Mouse (Mus musculus) heart, postnatal 25 days (tissue): ENCODE results near the gene Gmpr2. TPM values are rescaled to one million over a fixed set of nuclear protein-coding genes. Genes with fewer than 3 reads are reported as not detected.

Source experiments
- DNase-seq: peaks from one replicate; pipeline ENCODE4 v3.0.0; 2022; ENCODE audit warnings: low spot score
- intact Hi-C: fragments of 180-260 bp; cut with DNase I; formaldehyde crosslinking; loops from one replicate; pipeline ENCODE4 v1.15.1; 2025
- total RNA-seq, 2 experiments: library from RNA; stranded (reverse); gene quantifications; 2 replicates each; pipeline ENCODE4 v1.2.3; 2021

Gene Gmpr2
- total RNA-seq, 2 experiments from 2014 or later = 8.9 to 11.2 TPM

GRCm38 (mm10) chr14:55671486-55671832 lies 282 bp upstream of the Gmpr2 start:
- intact Hi-C loops = loop anchor here (5.0 kb wide), 1 partner anchor 34 kb away; the partner anchor contains the start of genes Gm49378 and Ipo4
- DNase-seq = no peak

- no peak for DNase-seq
- intact Hi-C loops = loop anchor here (5.0 kb wide), 1 partner anchor 35 kb away; the partner anchor contains the start of genes Gm49378 and Ipo4
Measured at GRCm38 (mm10) chr14:55672741-55673060, 960 bp downstream of the Gmpr2 start.

- DNase-seq = no peak
- intact Hi-C loops = no loop called here
Measured at GRCm38 (mm10) chr14:55677615-55678014, 5.9 kb downstream of the Gmpr2 start.

GRCm38 (mm10) chr14:55681160-55682117 lies 9.7 kb downstream of the Gmpr2 start, which contains the start of gene Tinf2:
TSS of gene Tinf2 (minus strand) at chr14:55681820.
- peak; percentile 87 for DNase-seq

GRCm38 (mm10) chr14:55682118-55682493 lies 10.4 kb downstream of the Gmpr2 start:
- DNase-seq = no peak
- intact Hi-C loops = loop anchor here (1.0 to 2.0 kb wide), 2 partner anchors 39 to 63 kb away; partner anchors contain the start of genes Dhrs1 and Nop9

More at GRCm38 (mm10) chr14:55681160-55682117, 9.7 kb downstream of the Gmpr2 start, which contains the start of gene Tinf2:
- intact Hi-C loops = loop anchor here (1.0 to 2.0 kb wide), 2 partner anchors 39 to 64 kb away; partner anchors contain the start of genes Dhrs1 and Nop9

DNA sequence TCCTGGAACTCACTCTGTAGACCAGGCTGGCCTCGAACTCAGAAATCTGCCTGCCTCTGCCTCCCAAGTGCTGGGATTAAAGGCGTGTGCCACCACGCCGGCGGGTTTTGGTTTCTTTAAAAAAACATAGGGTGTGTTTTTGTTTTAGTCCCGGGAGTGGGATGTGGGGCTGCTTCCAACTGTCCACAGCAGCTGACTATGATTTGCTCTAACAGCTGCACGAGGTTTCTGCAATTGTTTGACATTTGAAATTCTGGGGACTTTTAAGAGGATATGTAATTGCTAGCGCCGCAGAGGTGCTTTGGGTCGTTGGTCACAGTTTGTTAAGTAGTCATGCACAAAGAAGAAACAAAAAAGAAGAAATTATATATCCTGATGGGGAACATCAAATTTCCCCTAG lies 17.7 kb downstream of the Gmpr2 start:
- intact Hi-C loops = no loop called here
- DNase-seq = no peak

GRCm38 (mm10) chr14:55697226-55697625 lies 25.5 kb downstream of the Gmpr2 start:
- no peak for DNase-seq
- intact Hi-C loops = no loop called here

DNA sequence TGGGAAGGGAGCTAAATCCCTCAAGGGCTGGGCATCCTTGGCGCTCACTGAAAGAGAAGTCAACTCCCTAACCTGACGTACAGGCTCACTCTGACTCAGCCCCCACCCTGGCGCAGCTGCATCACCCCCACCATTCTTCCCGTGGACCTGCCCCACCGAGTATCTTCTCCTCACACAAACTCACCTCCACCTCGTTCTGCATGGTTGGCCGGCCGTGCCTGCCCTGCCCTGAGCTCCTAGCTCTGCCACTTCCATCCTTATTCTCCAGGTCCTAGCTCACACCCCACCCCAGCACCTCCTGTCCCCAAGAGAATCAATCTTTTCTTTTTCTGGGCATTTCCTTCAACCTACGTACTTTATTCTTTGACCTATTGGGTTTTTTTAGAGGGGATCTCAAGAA lies 29.4 kb downstream of the Gmpr2 start:
- DNase-seq = no peak
- intact Hi-C loops = no loop called here

DNA sequence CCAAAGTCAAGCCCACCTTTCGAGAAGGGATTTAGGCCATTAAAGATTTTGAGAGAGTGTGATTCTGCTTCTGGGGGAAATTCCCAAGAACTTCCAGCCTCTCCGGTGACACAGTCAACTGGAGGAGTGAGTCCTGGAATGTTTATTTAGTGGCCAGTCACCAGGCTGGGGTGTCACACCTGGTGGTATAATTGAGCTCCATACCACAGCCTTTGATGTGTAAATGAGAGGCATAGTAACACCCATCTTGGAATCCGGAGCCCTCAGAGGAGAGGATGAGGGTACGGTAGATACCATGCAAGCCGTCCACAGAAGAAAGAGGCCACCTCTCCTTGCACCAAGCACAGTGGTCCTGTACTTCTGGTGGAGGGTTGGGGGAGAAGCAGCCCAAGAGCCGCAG lies 31.0 kb downstream of the Gmpr2 start:
- no peak for DNase-seq
- intact Hi-C loops = no loop called here

- intact Hi-C loops = no loop called here
Measured at GRCm38 (mm10) chr14:55706051-55706600, 34.4 kb downstream of the Gmpr2 start.

GRCm38 (mm10) chr14:55707397-55707796 lies 35.7 kb downstream of the Gmpr2 start:
- intact Hi-C loops = no loop called here

More at GRCm38 (mm10) chr14:55706051-55706600, 34.4 kb downstream of the Gmpr2 start:
- no peak for DNase-seq

GRCm38 (mm10) chr14:55709509-55709908 lies 37.8 kb downstream of the Gmpr2 start:
- no peak for DNase-seq
- intact Hi-C loops = no loop called here

More at GRCm38 (mm10) chr14:55707397-55707796, 35.7 kb downstream of the Gmpr2 start:
- DNase-seq = no peak

DNA sequence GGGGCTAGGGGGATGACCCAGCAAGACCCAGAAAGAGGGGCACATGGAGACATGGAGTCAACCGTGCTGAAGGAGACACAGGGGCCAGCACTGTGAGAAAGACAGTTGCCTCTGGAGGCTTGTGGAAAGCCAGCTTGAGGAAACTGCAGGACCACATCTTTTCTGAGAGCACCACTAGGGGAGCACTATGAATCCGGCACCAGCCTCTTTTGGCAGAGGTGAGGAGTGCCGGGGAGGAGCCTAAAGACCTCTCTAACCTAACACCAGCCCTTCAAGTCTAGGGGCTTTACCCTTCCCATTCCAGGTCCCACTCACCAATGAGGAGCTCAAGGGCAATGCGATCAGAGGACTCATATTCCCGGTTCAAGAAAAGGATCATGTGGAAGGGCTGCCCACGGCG lies 40.0 kb downstream of the Gmpr2 start:
- DNase-seq = no peak
- intact Hi-C loops = no loop called here

- intact Hi-C loops = no loop called here
- DNase-seq = no peak
Measured at GRCm38 (mm10) chr14:55713007-55713728, 41.4 kb downstream of the Gmpr2 start.

DNA sequence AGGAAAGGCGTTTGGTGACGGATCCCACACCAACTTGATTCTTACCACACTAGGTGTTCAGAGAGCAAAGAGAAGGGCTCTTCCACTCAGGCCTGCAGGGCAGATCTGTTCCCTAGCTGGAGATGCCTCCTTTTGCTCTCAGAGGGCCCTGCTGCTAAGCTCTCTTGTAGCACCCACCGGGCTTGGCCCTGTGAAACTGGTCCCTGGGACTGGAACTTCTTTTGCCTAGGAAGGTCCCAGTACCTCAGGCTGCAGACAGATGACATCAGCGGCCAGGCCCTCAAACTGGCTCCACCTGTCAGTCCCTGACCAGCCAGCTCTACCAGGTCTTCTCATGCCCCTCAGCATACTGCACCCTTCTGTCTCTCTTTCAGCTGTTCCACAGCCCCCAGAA lies 42.0 kb downstream of the Gmpr2 start, which contains the start of gene Tgm1:
Gene Tgm1, minus strand, starts transcription at position 198 of the 394 bp plus-strand sequence.
- intact Hi-C loops = no loop called here
- no peak for DNase-seq

DNA sequence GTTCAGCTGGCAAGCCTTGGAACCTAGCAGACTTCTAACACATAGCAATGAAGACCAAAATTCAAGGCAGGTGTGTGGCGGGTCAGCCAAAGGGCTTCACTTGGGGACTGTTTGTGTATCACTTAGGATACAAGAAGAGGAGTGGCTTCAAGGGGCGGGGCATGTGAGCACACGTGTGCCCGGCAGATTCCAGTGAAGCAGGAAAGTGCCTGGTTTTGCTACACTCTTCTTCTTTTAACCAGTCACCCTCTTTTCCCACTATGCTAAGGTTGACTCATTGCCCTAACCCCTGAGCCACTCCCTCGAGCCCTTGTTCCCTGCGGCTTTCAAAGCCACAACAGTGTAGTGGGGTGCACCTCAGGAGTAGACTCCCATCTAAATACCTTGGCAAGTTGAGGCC lies 43.2 kb downstream of the Gmpr2 start:
- DNase-seq = no peak
- intact Hi-C loops = no loop called here

DNA sequence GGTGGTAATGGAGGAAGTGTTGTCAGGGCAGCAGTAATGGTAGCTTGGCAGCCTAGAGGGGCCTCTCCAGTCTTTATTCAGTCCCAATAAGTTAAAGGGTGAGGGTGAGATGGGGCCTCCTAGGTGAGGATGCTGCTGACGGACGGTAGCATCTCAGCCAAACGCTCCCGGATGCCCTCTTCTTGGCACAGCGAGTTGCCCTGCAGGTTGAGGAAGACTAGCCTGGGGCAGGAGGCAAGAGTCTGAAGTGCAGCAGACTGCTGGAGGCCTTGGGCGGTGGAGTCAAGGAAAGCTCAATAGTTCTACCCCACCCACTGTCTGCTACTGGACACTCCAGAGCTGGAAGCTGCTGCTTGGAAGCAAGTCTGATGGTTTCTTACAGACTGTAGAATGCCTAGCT lies 44.5 kb downstream of the Gmpr2 start:
- DNase-seq = no peak
- intact Hi-C loops = no loop called here

DNA sequence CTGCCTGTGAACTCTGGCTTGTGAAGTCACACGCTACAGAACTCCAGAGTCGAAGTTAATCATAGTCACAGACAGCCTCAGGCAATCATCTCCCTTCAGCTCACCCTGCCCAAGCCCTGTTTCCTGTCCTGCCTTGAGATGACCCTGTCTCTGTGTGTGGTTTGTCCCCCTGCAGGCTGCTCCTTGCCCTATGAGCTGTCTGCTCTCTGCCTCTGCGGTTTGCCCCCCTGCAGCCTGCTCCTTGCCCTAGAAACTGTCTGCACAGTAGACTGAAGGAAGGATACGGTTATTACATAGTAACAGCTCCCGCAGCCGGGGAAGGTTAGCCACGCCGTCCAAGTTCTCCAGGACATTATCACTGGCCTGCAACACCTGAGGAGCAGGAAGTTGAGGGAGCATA lies 45.1 kb downstream of the Gmpr2 start:
- intact Hi-C loops = no loop called here
- no peak for DNase-seq

- intact Hi-C loops = loop anchor here (2.0 kb wide), 1 partner anchor 37 kb away; no protein-coding TSS in a partner anchor
- no peak for DNase-seq
Measured at GRCm38 (mm10) chr14:55719737-55720136, 48.0 kb downstream of the Gmpr2 start.

GRCm38 (mm10) chr14:55720666-55721065 lies 48.9 kb downstream of the Gmpr2 start:
- intact Hi-C loops = loop anchor here (2.0 kb wide), 1 partner anchor 38 kb away; no protein-coding TSS in a partner anchor
- DNase-seq = no peak
